Mouse (Mus musculus) small intestine, adult 2 months (tissue): ENCODE results near the gene Snap25.

ENCODE experiments used
- CTCF ChIP-seq: fragments of 200-500 bp; IDR thresholded peaks from 2 replicates; pipeline ENCODE4 v1.5.1; 2012; ENCODE audit warnings: low read depth, mild to moderate bottlenecking, control low read depth, inconsistent platforms, low read length, moderate library complexity, mixed read lengths; ENCODE audit not compliant: insufficient replicate concordance, insufficient read length; ENCODE audit errors: extremely low read depth
- POLR2A ChIP-seq: fragments of 200-500 bp; IDR thresholded peaks from 2 replicates; pipeline ENCODE4 v1.6.1; 2012; ENCODE audit warnings: low read depth, mild to moderate bottlenecking, control low read depth, inconsistent platforms, low read length, moderate library complexity

DNA sequence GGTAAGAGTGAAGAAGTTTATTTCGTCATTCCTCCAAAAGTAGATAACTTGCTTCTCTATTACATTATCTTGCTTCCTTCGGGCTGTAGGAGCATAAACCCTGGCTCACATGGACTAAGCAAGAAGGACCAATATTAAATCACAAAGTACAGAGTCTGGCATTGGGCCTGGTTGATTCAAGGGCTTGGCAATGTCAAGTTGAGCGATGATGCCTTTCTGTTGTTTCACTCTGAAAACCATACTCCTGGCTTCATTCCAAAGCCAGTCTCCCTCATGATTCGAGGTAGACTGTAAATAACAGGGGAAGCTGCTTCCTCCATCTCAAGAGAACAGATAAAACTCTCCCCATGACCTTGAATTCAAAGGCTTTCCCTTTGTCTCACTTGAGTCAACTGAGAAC is 23.8 kb upstream of the Snap25 start:
- TF ChIP-seq CTCF = no peak
- TF ChIP-seq POLR2A = no peak
